Mouse (Mus musculus) left cerebral cortex, postnatal 36 days (tissue): ENCODE data around the gene Ube2e2. TPM values are rescaled to one million over a fixed set of nuclear protein-coding genes. Genes with fewer than 3 reads are reported as not detected.
A peak's percentile ranks its signal among the peaks of the same experiment; 100 is the strongest.

Source experiments
- DNase-seq, 2 experiments: peaks; one replicate each; pipeline ENCODE4 v3.0.0; 2021 to 2022; ENCODE audit warnings: low spot score in 2 of 2, mixed read lengths in 1 of 2
- intact Hi-C: fragments of 180-260 bp; cut with DNase I; formaldehyde crosslinking; loops from one replicate; pipeline ENCODE4 v1.15.1; 2025
- total RNA-seq, 2 experiments: library from RNA; stranded (reverse); gene quantifications; 2 replicates each; pipeline ENCODE4 v1.2.3; 2021

Gene Ube2e2
- total RNA-seq, result 100 to 1,000 TPM; 170 to 172 TPM

DNA sequence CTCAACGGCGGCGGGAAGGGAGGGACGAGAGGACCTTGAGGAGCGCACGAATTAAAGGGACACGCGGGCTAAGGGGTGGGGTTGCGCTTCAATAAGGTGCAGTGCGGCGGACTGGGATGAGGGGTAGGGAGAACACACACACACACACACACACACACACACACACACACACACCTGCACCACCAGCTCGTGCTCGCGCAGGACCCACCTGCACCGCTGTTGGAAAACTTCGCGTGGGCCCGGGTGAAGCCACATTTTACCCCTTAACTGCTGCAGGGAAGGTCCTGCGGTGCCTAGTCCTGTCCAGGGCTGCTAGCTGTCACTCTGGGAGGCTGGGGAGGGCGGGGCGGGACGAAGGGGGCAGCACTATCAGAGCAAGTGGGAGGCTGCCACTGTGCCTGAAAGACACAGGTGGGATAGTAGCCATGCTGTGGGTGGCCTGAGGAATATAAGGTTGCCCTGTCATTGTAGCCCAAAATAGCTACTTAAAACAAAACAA is at the start of gene Ube2e2:
TSS of gene Ube2e2 (minus strand) at position 321 of the 499 bp plus-strand sequence.
- DNase-seq, result no peak
- intact Hi-C loops, result loop anchor here (10.0 kb wide), 1 partner anchor 389 kb away; no protein-coding TSS in a partner anchor

- intact Hi-C loops, result no loop called here
Observed at GRCm38 (mm10) chr14:18940068-18940467, 46.0 kb upstream of the Ube2e2 start.

GRCm38 (mm10) chr14:18903553-18903952 is 9.5 kb upstream of the Ube2e2 start:
- intact Hi-C loops, result no loop called here
- peak in 1 of 2 experiments; percentile 8 for DNase-seq

More at GRCm38 (mm10) chr14:18940068-18940467, 46.0 kb upstream of the Ube2e2 start:
- DNase-seq, result no peak

GRCm38 (mm10) chr14:18893121-18893946 is 733 bp downstream of the Ube2e2 start:
- peak; percentile 85 to 89 for DNase-seq
- intact Hi-C loops, result loop anchor here (10.0 kb wide), 1 partner anchor 389 kb away; no protein-coding TSS in a partner anchor

GRCm38 (mm10) chr14:18889571-18889970 is 4.5 kb downstream of the Ube2e2 start:
- intact Hi-C loops, result no loop called here
- no peak for DNase-seq

GRCm38 (mm10) chr14:18882493-18882892 is 11.6 kb downstream of the Ube2e2 start:
- intact Hi-C loops, result no loop called here
- no peak for DNase-seq

GRCm38 (mm10) chr14:18870716-18871115 is 23.4 kb downstream of the Ube2e2 start:
- intact Hi-C loops, result no loop called here
- no peak for DNase-seq

DNA sequence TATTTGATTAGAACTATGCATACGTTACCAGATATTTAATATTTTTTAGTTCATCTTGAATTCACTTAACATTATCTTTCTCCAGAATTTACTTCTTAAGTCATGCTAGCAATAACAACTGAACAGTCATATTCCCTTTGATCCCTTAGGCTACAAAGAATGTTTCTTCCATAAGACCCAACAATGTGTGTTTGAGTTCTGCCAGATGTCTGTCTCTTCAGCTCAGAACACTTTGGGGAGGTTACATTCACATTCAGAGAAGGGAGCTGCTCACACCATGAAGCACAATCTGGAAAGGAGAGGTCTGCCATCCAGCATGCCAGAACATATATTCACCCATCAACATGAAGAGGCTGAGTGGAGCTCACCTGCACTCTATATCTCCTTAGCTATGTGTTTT is 65.4 kb downstream of the Ube2e2 start:
- DNase-seq, result no peak
- intact Hi-C loops, result no loop called here

DNA sequence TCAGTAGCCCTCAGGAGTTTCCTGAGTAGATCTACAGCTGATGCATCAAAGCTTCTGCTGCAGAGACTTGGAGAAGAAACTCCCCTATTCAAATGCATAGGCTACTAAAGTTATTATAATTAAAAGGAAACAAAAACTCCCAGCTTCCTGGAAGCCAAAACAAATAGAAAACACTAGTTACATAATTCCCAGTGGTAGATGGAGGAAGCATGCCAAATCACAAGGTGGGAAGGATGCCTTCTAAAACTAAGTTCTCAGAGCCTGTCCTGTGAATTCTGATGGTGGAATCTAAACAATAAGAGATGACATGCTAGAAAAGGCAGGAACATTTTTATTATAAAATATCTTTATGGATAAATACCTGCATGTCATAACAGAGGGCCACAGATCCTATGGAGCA is 67.3 kb downstream of the Ube2e2 start:
- DNase-seq, result no peak
- intact Hi-C loops, result no loop called here

GRCm38 (mm10) chr14:18820713-18821112 is 73.4 kb downstream of the Ube2e2 start:
- intact Hi-C loops, result no loop called here
- peak in 1 of 2 experiments; percentile 22 for DNase-seq

DNA sequence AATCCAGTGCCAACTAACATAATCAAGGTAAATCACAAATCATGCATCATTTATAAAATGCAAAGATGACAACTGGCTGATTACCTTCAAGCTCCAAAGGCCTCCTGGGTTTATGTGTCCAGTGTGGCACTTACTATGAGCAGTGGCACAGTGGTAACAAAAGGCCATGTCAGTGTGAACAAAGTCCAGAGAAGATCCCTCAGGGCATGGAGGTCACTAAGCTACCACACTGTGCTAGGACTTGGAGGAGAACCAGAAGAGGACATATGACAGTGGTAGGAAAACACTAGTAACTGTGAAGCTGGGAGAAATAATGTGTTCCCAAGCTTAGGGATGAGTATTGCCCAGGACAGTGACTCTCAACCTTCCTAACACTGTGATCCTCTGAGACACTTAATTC is 97.2 kb downstream of the Ube2e2 start:
- DNase-seq, result no peak
- intact Hi-C loops, result no loop called here

- intact Hi-C loops, result no loop called here
- no peak for DNase-seq
Observed at GRCm38 (mm10) chr14:18795787-18796186, 98.3 kb downstream of the Ube2e2 start.

- DNase-seq, result no peak
- intact Hi-C loops, result no loop called here
Observed at GRCm38 (mm10) chr14:18778993-18779675, 114.9 kb downstream of the Ube2e2 start.

DNA sequence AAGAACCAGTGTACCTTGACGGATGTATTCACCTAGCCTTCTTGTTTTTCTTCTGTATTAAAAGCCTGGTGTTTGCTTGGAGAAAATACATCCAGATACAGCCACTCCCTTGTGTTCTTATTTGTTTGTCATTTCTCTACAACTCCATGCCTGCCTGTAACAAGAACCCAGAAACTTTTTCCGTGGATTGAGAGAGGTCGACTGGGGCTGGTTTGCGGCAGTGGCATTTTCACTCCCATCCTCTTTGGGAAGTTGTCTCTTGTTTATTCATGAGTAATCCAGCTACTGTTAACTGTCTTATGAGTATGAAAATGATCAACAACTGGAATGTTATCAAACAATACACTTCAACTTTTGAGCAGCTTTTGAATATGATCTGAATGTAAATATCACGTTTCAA is 115.8 kb downstream of the Ube2e2 start:
- intact Hi-C loops, result no loop called here
- no peak for DNase-seq

DNA sequence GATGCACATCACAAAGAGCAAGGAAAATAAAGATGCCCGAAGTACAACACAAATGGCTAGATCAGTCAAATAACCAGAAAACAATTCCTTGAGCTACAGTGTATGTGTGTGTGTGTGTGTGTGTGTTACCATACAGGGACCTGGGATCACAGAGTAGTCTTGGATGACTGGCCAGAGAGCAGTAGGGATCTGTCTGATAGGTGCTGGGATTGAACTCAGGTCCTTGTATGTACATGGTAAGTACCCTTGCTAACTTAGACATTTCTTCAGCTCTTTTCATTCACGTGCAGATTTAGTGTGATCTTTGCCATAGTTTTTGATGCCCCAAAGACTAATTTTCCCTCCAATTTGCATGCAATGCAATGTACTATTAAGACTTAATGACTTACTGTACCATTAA is 117.9 kb downstream of the Ube2e2 start:
- intact Hi-C loops, result no loop called here
- DNase-seq, result no peak

DNA sequence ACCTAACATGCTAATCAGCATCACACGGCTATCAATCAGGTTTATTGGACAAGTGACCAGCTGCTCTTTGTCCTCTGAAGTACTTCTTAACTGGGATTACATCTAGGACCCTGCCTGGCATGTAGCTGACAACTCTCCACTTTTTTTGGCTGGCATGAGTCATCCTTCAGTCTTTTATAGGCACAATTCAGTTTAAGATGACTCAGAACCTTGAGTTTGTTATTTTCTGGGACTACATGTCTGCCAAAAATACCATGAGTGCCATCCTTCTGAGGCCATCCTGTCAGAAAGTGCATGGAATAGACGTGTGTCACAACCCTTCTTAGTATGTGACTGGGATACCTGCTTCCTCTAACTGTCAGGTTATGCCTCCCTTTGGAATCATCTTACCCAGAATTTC is 120.3 kb downstream of the Ube2e2 start:
- intact Hi-C loops, result no loop called here
- peak in 1 of 2 experiments; percentile 20 for DNase-seq

GRCm38 (mm10) chr14:18759601-18760356 is 134.3 kb downstream of the Ube2e2 start:
- intact Hi-C loops, result no loop called here
- no peak for DNase-seq

DNA sequence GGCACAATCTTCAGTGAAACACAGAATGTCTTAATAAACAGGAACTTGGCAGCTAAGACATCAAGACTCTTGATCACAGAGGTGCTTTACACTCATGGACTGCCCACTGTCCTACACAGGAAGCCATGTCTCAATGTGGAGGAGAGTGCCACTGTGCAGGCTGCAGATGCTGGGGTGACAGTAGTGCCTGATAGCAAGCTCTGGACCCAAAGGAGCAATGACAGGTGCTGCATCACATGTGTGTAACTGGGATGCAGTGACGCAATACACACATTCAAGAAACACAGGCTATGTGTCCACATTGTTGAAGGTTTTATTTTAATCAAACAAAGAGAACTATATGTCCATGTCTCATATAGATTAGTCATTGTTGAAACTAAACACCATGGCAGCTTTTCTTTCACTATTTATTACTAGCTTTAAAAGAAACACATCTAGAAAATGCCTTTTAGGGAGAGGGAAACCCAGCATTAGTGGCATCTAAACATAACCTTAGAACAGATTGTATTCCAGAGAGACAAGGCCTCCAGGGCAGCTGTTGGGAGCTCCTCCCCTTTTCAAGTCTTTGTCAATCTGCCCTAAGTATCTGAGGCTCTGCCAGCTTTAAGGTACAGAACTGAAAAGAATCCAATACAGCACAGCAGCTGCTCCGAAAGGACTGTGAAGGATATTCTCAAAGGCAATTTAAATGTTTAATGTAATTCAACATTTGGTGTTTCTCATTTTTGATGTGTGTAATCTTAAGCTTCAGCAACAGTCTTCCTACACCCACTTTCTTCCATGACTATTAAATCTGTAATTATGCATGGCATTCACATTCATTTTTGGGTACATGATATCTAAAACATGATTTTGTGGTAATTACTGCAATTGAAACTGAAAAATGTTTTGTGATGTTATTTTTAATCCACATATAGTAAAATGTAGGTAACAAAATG is 135.2 kb downstream of the Ube2e2 start:
- intact Hi-C loops, result no loop called here
- peak in 1 of 2 experiments; percentile 36 for DNase-seq

DNA sequence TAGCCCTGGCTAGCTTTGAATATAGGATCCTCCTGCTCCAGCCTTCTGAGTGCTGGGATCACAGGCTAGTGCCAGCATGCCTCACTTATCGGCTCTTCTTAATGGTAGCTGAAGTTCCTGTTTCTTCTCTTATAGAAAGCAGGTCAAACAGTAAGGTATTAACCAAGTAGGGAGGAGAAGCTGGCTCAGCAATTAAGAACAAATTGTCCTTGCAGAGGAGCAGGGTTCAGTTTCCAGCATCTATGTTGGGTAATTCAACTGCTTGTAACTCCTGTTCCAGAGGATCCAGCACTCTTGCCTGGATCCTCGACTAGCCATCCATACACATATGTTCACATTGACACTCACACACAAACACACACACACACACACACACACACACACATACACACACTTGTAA is 136.1 kb downstream of the Ube2e2 start:
- intact Hi-C loops, result no loop called here
- no peak for DNase-seq
